ENCODE assay signal across 29 mouse cellular contexts in the genomic region with DNA sequence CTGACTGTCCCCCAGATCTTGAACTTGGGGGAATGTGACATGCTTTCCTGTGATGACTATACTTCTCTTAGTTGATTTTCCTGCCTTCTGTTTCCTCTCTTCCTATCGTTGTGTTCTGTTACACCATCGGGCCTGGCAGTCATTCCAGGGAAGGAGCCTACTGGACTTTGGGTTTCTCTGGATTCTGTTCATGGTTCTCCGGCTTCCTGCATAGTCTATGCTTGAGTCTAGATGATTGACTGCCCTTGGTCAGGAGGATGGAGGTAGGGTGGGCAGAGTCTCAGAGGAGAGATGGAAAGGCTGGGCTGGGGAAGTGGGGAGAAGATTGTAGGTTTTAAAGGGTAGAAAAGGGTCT. TPM values are rescaled to one million over a fixed set of nuclear protein-coding genes. Genes with fewer than 3 reads are reported as not detected.
DNase-seq lines count a peak whose midpoint lies in the region; ATAC-seq lines count a peak whose summit lies in the region.
"Had no signal": no experiment of that assay in that cellular context is flagged by ENCODE, and none has a peak within 500 bp of the region (broad histone marks: within the 10 kb centered on the region; RNA-seq: fewer than 3 reads in every experiment).

No protein-coding gene starts in this region.

- H3K4me2 ChIP-seq in heart, embryonic 13.5 days: no peak overlapping the region
- H3K4me2 ChIP-seq in lung, embryonic 15.5 days: no peak overlapping the region
- H3K4me2 ChIP-seq: embryonic facial prominence, embryonic 12.5 days; hindbrain, embryonic 14.5 days; limb, embryonic 13.5 days; liver, embryonic 11.5 days had no signal

- 49% methylated on average over 3 of the region's 3 CpGs for whole genome bisulfite sequencing in heart, embryonic 13.5 days
- 66% methylated on average over 3 of the region's 3 CpGs for WGBS in lung, embryonic 15.5 days

- no peak overlapping the region for H3K4me3 ChIP-seq in heart, embryonic 13.5 days
- no peak overlapping the region for H3K4me3 ChIP-seq in lung, embryonic 15.5 days
- H3K4me3 ChIP-seq: embryonic facial prominence, embryonic 12.5 days; limb, embryonic 13.5 days had no signal

- H3K9ac ChIP-seq in heart, embryonic 13.5 days: no peak overlapping the region
- H3K9ac ChIP-seq in lung, embryonic 15.5 days: no peak overlapping the region
- H3K9ac ChIP-seq: embryonic facial prominence, embryonic 12.5 days; hindbrain, embryonic 14.5 days; limb, embryonic 13.5 days had no signal

- intact Hi-C loops in heart, postnatal 10 days (cut with DNase I): no loop called here

- peak overlapping the region; percentile 43 for H3K27ac ChIP-seq in heart, embryonic 13.5 days (replicated peaks)
- peak overlapping the region; percentile 37; the same call in 1 of the 2 replicates for H3K27ac ChIP-seq in lung, embryonic 15.5 days
- H3K27ac ChIP-seq: embryonic facial prominence, embryonic 12.5 days; hindbrain, embryonic 14.5 days; limb, embryonic 13.5 days had no signal

- peaks cover 23% of the 10 kb centered on the region for H3K4me1 ChIP-seq in heart, embryonic 13.5 days
- H3K4me1 ChIP-seq in lung, embryonic 15.5 days: peaks cover 5% of the 10 kb centered on the region; the same call in 1 of the 2 replicates

- peaks cover 55% of the 10 kb centered on the region for H3K36me3 ChIP-seq in heart, embryonic 13.5 days
- H3K36me3 ChIP-seq in lung, embryonic 15.5 days: no peaks in the 10 kb centered on the region
- H3K36me3 ChIP-seq: embryonic facial prominence, embryonic 12.5 days; limb, embryonic 13.5 days had no signal

- H3K9me3 ChIP-seq in heart, embryonic 13.5 days: no peaks in the 10 kb centered on the region
- H3K9me3 ChIP-seq in lung, embryonic 15.5 days: no peaks in the 10 kb centered on the region
- H3K9me3 ChIP-seq: embryonic facial prominence, embryonic 12.5 days; limb, embryonic 13.5 days had no signal

- no peak for DNase-seq in heart, postnatal 10 days
- peak; percentile 33 for DNase-seq in kidney, adult 11 months
- no peak for DNase-seq in kidney, postnatal 10 days
- no peak for DNase-seq in lung, postnatal 4 days
- DNase-seq in cerebellum, adult 11-12 months: no peak
- DNase-seq: adrenal gland, postnatal 10 days; cerebellum, adult 11 months; embryo, embryonic 11 days; gastrocnemius, postnatal 14 days; midbrain, embryonic 14.5 days; thymus, adult 2 months; thymus, postnatal 36 days had no signal

- ATAC-seq in heart, embryonic 13.5 days (ENCODE audit: extremely low read depth, insufficient number of reproducible peaks, low FRiP score, low TSS enrichment): no peak
- no peak for ATAC-seq in lung, embryonic 15.5 days (ENCODE audit: borderline replicate concordance, extremely low read depth, low FRiP score, low TSS enrichment)
- ATAC-seq: forebrain, embryonic 14.5 days had no signal

- peaks cover 5% of the 10 kb centered on the region for H3K27me3 ChIP-seq in heart, embryonic 13.5 days (replicated peaks)
- H3K27me3 ChIP-seq in lung, embryonic 15.5 days: 0 out of 2 replicates have a peak, but pooled peaks cover 4% of the 10 kb centered on the region
- H3K27me3 ChIP-seq: embryonic facial prominence, embryonic 12.5 days; limb, embryonic 13.5 days had no signal

RNA-seq across cellular contexts. Expression of a gene that starts 4.1 kb away (rescaled TPM):
- polyA plus RNA-seq in heart, embryonic 13.5 days (2015; fragmentation: Nextera tagmentation; extraction: Ambion mirVana): 0.49 and 0.98 TPM in 2 replicates
- under 1 TPM in 1 of 2 experiments, not detected in 1; 0.91 TPM for total RNA-seq in heart, postnatal 10 days (2021)
- 0.95 and 1.0 TPM in 2 replicates for polyA plus RNA-seq in lung, embryonic 15.5 days (2015; fragmentation: Nextera tagmentation; extraction: Ambion mirVana)
- total RNA-seq: granulocyte monocyte progenitor cell, adult 5-6 weeks; hematopoietic stem cell, adult 5-6 weeks; megakaryocyte-erythroid progenitor cell, adult 5-6 weeks; MEL; monocyte, adult 5-6 weeks had no signal
- polyA plus RNA-seq: liver, embryonic 11.5 days; Patski had no signal

RNA-seq across cellular contexts. Expression of a gene that starts 7.7 kb away (rescaled TPM):
- not detected in 2 replicates for polyA plus RNA-seq in heart, embryonic 13.5 days (2015; fragmentation: Nextera tagmentation; extraction: Ambion mirVana)
- total RNA-seq in heart, postnatal 10 days (2021): not detected
- polyA plus RNA-seq in lung, embryonic 15.5 days (2015; fragmentation: Nextera tagmentation; extraction: Ambion mirVana): 0.19 TPM in 1 of 2 replicates, not detected in the other
- total RNA-seq: adrenal gland, postnatal 10 days; gastrocnemius, postnatal 14 days; granulocyte monocyte progenitor cell, adult 5-6 weeks; hematopoietic stem cell, adult 5-6 weeks; left cerebral cortex, postnatal 36 days; megakaryocyte-erythroid progenitor cell, adult 5-6 weeks; MEL; monocyte, adult 5-6 weeks had no signal
- polyA plus RNA-seq: intestine, postnatal 0 days; liver, embryonic 11.5 days; liver, embryonic 16.5 days; lung, embryonic 16.5 days; midbrain, embryonic 14.5 days; Patski had no signal

RNA-seq across cellular contexts. Expression of a gene that starts 14.2 kb away (rescaled TPM):
- polyA plus RNA-seq in heart, embryonic 13.5 days (2015; fragmentation: Nextera tagmentation; extraction: Ambion mirVana): 13.3 and 13.9 TPM in 2 replicates
- total RNA-seq in heart, postnatal 10 days (2021): 1 to 10 TPM; 7.4 TPM
- 26.5 and 29.1 TPM in 2 replicates for polyA plus RNA-seq in lung, embryonic 15.5 days (2015; fragmentation: Nextera tagmentation; extraction: Ambion mirVana)
- total RNA-seq: granulocyte monocyte progenitor cell, adult 5-6 weeks; hematopoietic stem cell, adult 5-6 weeks; megakaryocyte-erythroid progenitor cell, adult 5-6 weeks; MEL; monocyte, adult 5-6 weeks had no signal
- polyA plus RNA-seq: Patski had no signal

RNA-seq across cellular contexts. Expression of a gene that starts 26.6 kb away (rescaled TPM):
- 1,796 and 1,858 TPM in 2 replicates for polyA plus RNA-seq in heart, embryonic 13.5 days (2015; fragmentation: Nextera tagmentation; extraction: Ambion mirVana)
- over 10,000 TPM; 20,580 to 20,870 TPM for total RNA-seq in heart, postnatal 10 days (2021)
- 70.4 and 166 TPM in 2 replicates for polyA plus RNA-seq in lung, embryonic 15.5 days (2015; fragmentation: Nextera tagmentation; extraction: Ambion mirVana)
- total RNA-seq: granulocyte monocyte progenitor cell, adult 5-6 weeks; hematopoietic stem cell, adult 5-6 weeks; megakaryocyte-erythroid progenitor cell, adult 5-6 weeks; MEL; monocyte, adult 5-6 weeks had no signal

RNA-seq across cellular contexts. Expression of a gene that starts 27.2 kb away (rescaled TPM):
- polyA plus RNA-seq in heart, embryonic 13.5 days (2015; fragmentation: Nextera tagmentation; extraction: Ambion mirVana): 33.9 and 37.4 TPM in 2 replicates
- 10 to 100 TPM in 1 of 2 experiments, 1 to 10 TPM in 1; 9.6 to 10.8 TPM for total RNA-seq in heart, postnatal 10 days (2021)
- polyA plus RNA-seq in lung, embryonic 15.5 days (2015; fragmentation: Nextera tagmentation; extraction: Ambion mirVana): 32.5 and 34.1 TPM in 2 replicates
